Mouse (Mus musculus): ENCODE data around the gene Chd6. TPM values are rescaled to one million over a fixed set of nuclear protein-coding genes. Genes with fewer than 3 reads are reported as not detected.

Chd6 gene
- polyA plus RNA-seq, 1 experiment from 2014 or later = 20.8 TPM

DNA sequence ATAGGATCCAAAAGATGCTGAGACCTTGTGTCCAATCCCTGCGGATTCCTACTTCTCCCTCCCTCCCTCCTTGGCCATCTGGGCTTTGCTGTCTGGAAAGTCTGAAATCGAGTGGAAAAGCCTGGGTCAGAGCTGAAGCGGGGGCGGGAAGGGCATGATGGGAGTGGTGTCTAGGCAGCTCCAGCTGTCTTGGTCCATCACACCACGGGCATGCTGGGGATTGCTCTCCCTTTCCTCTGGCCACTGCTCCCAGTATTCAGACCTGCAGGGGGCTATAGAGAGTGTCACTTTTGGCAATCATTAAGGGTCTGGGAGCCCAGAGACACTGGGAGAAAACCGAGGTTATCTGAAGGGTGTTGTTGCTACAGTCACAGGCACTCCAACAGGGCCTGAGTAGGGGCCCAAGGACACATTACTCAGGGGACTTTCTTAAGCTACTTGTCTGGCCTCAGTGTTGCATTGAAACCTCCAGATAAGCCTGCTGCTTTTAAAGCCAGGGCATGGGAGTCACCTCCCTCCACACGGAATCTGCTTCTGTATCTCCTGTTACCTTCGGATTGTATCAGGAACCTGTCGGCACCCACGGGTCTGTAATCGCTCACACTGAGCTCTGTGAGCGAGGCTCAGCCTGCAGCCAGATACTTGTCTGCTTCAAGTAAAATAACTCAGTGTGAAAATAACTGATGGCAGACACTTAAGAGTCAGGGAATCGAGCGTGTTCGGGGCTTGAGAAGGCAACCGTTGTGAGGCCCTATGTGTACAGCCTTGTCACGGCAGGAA, 167.8 kb downstream of the Chd6 start:
- no peaks in the 10 kb centered on the region for H3K36me3 ChIP-seq
- no peaks in the 10 kb centered on the region for H3K9me3 ChIP-seq
- H3K27me3 ChIP-seq (replicated peaks) = no peaks in the 10 kb centered on the region
- H3K27ac ChIP-seq = no peak overlapping the region
- no peak overlapping the region for H3K4me3 ChIP-seq (replicated peaks)
- WGBS = 51% methylated on average over 17 of the region's 17 CpGs
- 0 out of 2 replicates have a peak, but pooled peaks cover 9% of the 10 kb centered on the region for H3K4me1 ChIP-seq (replicated peaks)
- no peak for ATAC-seq
- no peak overlapping the region for H3K4me2 ChIP-seq (replicated peaks)
- no peak overlapping the region for H3K9ac ChIP-seq

GRCm38 (mm10) chr2:160934451-160934850, 174.4 kb downstream of the Chd6 start:
- H3K36me3 ChIP-seq = no peaks in the 10 kb centered on the region
- H3K27ac ChIP-seq = no peak overlapping the region
- no peaks in the 10 kb centered on the region for H3K9me3 ChIP-seq
- H3K4me2 ChIP-seq (replicated peaks) = no peak overlapping the region
- no peaks in the 10 kb centered on the region for H3K27me3 ChIP-seq (replicated peaks)
- H3K9ac ChIP-seq = no peak overlapping the region
- no peak for ATAC-seq
- peaks cover 5% of the 10 kb centered on the region; the same call in 1 of the 2 replicates for H3K4me1 ChIP-seq (replicated peaks)
- no peak overlapping the region for H3K4me3 ChIP-seq (replicated peaks)
- whole genome bisulfite sequencing = 77% methylated on average over 4 of the region's 4 CpGs

DNA sequence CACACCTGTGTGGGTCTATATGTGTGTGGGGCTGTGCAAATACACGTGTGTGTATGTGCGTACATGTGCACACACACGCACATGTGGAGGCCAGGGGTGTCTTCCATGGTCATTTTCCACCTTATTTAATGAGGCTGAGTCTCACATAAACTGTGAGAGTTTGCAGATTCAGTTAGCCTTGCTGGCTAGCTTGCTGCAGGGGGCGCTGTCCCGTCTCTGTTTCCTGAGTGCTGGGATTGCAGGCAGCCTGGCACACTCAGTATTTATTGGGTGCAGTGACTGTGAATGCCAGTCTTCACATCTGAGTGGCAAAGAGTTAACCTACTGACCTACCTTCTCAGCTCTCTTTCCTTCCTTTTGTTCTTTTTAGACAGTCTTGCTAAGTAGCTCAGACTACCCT, 175.0 kb downstream of the Chd6 start:
- no peaks in the 10 kb centered on the region for H3K9me3 ChIP-seq
- H3K27ac ChIP-seq = no peak overlapping the region
- H3K36me3 ChIP-seq = no peaks in the 10 kb centered on the region
- H3K27me3 ChIP-seq (replicated peaks) = no peaks in the 10 kb centered on the region
- no peak overlapping the region for H3K4me3 ChIP-seq (replicated peaks)
- H3K4me2 ChIP-seq (replicated peaks) = no peak overlapping the region
- H3K9ac ChIP-seq = no peak overlapping the region
- WGBS = 63% methylated on average over 5 of the region's 5 CpGs
- H3K4me1 ChIP-seq (replicated peaks) = peaks cover 5% of the 10 kb centered on the region; the same call in 1 of the 2 replicates
- no peak for ATAC-seq

GRCm38 (mm10) chr2:160932981-160933380, 175.9 kb downstream of the Chd6 start:
- ATAC-seq = no peak
- Histone ChIP-seq H3K27ac (no peak overlapping the region), H3K4me2 (replicated peaks) (no peak overlapping the region), H3K27me3 (replicated peaks) (no peaks in the 10 kb centered on the region), H3K9ac (no peak overlapping the region), H3K4me3 (replicated peaks) (no peak overlapping the region), H3K9me3 (no peaks in the 10 kb centered on the region), H3K4me1 (replicated peaks) (peaks cover 5% of the 10 kb centered on the region; the same call in 1 of the 2 replicates), H3K36me3 (no peaks in the 10 kb centered on the region)
- 54% methylated on average over 3 of the region's 3 CpGs for WGBS

DNA sequence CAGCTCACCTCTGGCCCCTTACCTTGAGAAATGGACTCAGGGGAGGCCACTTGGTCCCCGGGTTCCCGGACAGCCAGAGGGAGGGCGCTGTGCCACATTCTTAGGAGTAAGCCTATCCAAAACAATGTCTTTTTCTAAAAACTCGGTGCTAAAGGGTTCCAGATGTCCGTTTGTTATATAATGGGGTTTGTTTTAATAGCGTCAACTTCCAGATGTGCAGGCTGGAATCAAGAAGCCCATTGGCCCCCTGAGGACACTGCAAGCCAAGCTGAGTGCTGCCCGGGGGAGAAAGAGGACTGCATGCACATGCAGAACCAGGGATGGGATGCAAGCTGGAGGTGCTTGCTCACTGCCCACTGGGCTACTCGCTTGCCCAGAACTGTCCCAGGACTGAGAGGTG, 176.6 kb downstream of the Chd6 start:
- Histone ChIP-seq H3K27ac (no peak overlapping the region), H3K4me1 (replicated peaks) (peaks cover 5% of the 10 kb centered on the region; the same call in 1 of the 2 replicates), H3K9me3 (no peaks in the 10 kb centered on the region), H3K36me3 (no peaks in the 10 kb centered on the region), H3K4me2 (replicated peaks) (no peak overlapping the region), H3K9ac (no peak overlapping the region), H3K27me3 (replicated peaks) (no peaks in the 10 kb centered on the region), H3K4me3 (replicated peaks) (no peak overlapping the region)
- ATAC-seq = no peak
- WGBS = 47% methylated on average over 8 of the region's 8 CpGs

- H3K27ac ChIP-seq = no peak overlapping the region
- no peak overlapping the region for H3K4me3 ChIP-seq (replicated peaks)
- no peak overlapping the region for H3K4me2 ChIP-seq (replicated peaks)
- no peaks in the 10 kb centered on the region for H3K27me3 ChIP-seq (replicated peaks)
- 94% methylated on average over 5 of the region's 5 CpGs for WGBS
- H3K36me3 ChIP-seq = no peaks in the 10 kb centered on the region
- H3K4me1 ChIP-seq (replicated peaks) = peaks cover 5% of the 10 kb centered on the region; the same call in 1 of the 2 replicates
- H3K9me3 ChIP-seq = no peaks in the 10 kb centered on the region
- no peak overlapping the region for H3K9ac ChIP-seq
- no peak for ATAC-seq
Observed at GRCm38 (mm10) chr2:160931378-160931777, 177.5 kb downstream of the Chd6 start.

DNA sequence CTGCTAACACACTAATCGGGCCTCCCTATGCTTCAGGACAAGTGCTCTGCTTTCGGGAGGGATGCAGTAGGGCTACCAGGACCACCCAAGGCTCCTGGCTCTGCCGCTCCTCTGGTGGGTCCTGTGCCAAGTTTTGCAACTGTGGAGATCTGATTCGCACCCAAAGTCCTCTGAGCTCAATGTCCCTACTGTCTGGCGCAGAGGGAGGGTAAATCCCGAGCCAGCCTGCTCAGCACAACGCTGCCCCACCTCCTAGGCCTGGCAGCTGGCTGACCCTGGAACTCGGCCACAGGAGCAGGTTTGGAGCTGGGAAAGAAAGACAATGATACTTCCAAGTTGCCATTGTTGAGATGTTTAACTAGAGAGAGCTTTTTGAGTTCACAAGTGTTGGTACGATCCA, 183.7 kb downstream of the Chd6 start:
- no peak for ATAC-seq
- 70% methylated on average over 9 of the region's 9 CpGs for WGBS
- Histone ChIP-seq H3K36me3 (no peaks in the 10 kb centered on the region), H3K4me1 (replicated peaks) (no peaks in the 10 kb centered on the region), H3K9ac (no peak overlapping the region), H3K4me3 (replicated peaks) (no peak overlapping the region), H3K9me3 (no peaks in the 10 kb centered on the region), H3K27ac (no peak overlapping the region), H3K4me2 (replicated peaks) (no peak overlapping the region), H3K27me3 (replicated peaks) (no peaks in the 10 kb centered on the region)

DNA sequence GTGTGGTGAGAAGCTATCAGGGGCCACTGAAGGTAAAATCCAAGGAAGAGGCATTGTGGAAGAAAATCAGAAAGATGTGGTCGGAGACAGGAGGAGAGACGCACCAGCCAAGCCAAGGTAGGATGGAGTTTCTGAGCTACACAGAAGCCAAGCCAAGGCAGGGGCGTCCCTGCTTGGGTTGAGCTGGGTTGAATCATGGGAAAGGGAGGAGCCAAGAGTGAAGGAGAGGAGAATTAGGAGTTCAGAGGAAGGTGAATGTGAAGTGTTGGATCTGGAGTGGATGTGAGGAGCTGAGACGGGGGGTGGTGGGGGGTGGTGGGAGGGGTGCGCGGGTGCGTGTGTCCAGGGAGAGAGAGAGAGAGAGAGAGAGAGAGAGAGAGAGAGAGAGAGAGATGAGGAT, 187.6 kb downstream of the Chd6 start:
- 51% methylated on average over 7 of the region's 7 CpGs for WGBS

GRCm38 (mm10) chr2:160918930-160919215, 190.0 kb downstream of the Chd6 start:
- Histone ChIP-seq H3K4me2 (replicated peaks) (no peak overlapping the region), H3K36me3 (no peaks in the 10 kb centered on the region), H3K27me3 (replicated peaks) (no peaks in the 10 kb centered on the region), H3K27ac (no peak overlapping the region), H3K4me3 (replicated peaks) (no peak overlapping the region), H3K9ac (no peak overlapping the region), H3K9me3 (no peaks in the 10 kb centered on the region), H3K4me1 (replicated peaks) (peaks cover 11% of the 10 kb centered on the region)
- no peak for ATAC-seq
- WGBS = 85% methylated on average over 2 of the region's 2 CpGs

More for the DNA sequence above, 187.6 kb downstream of the Chd6 start:
- no peaks in the 10 kb centered on the region for H3K27me3 ChIP-seq (replicated peaks)
- H3K9me3 ChIP-seq = no peaks in the 10 kb centered on the region
- no peak overlapping the region for H3K9ac ChIP-seq
- H3K27ac ChIP-seq = peak overlapping the region; percentile 13; the same call in 1 of the 2 replicates
- H3K4me2 ChIP-seq (replicated peaks) = no peak overlapping the region
- H3K36me3 ChIP-seq = no peaks in the 10 kb centered on the region
- H3K4me1 ChIP-seq (replicated peaks) = no peaks in the 10 kb centered on the region
- ATAC-seq = peak; percentile 55; the same call in 1 of the 2 replicates
- H3K4me3 ChIP-seq (replicated peaks) = no peak overlapping the region

- no peak for ATAC-seq
- Histone ChIP-seq H3K9me3 (no peaks in the 10 kb centered on the region), H3K36me3 (no peaks in the 10 kb centered on the region), H3K4me1 (replicated peaks) (peaks cover 11% of the 10 kb centered on the region), H3K27me3 (replicated peaks) (no peaks in the 10 kb centered on the region; the same call in 1 of the 2 replicates), H3K4me2 (replicated peaks) (no peak overlapping the region), H3K9ac (no peak overlapping the region), H3K4me3 (replicated peaks) (no peak overlapping the region), H3K27ac (no peak overlapping the region)
- 65% methylated on average over 8 of the region's 8 CpGs for WGBS
Observed at GRCm38 (mm10) chr2:160918154-160918929, 190.5 kb downstream of the Chd6 start.

- H3K36me3 ChIP-seq = no peaks in the 10 kb centered on the region
- 91% methylated on average over 3 of the region's 3 CpGs for WGBS
- no peak overlapping the region for H3K27ac ChIP-seq
- no peak overlapping the region for H3K4me3 ChIP-seq (replicated peaks)
- no peak overlapping the region for H3K9ac ChIP-seq
- H3K27me3 ChIP-seq (replicated peaks) = peaks cover 9% of the 10 kb centered on the region
- H3K4me1 ChIP-seq (replicated peaks) = peaks cover 16% of the 10 kb centered on the region
- ATAC-seq = no peak
- H3K4me2 ChIP-seq (replicated peaks) = no peak overlapping the region
- no peaks in the 10 kb centered on the region for H3K9me3 ChIP-seq
Observed at GRCm38 (mm10) chr2:160917313-160917712, 191.6 kb downstream of the Chd6 start.

- no peak overlapping the region for H3K4me3 ChIP-seq (replicated peaks)
- H3K4me2 ChIP-seq (replicated peaks) = no peak overlapping the region
- no peak overlapping the region for H3K9ac ChIP-seq
- no peaks in the 10 kb centered on the region for H3K9me3 ChIP-seq
- peaks cover 20% of the 10 kb centered on the region for H3K4me1 ChIP-seq (replicated peaks)
- H3K27me3 ChIP-seq (replicated peaks) = peaks cover 15% of the 10 kb centered on the region
- WGBS = 84% methylated on average over 8 of the region's 8 CpGs
- H3K27ac ChIP-seq = peak overlapping the region; percentile 49
- ATAC-seq = no peak
- H3K36me3 ChIP-seq = no peaks in the 10 kb centered on the region
Observed at GRCm38 (mm10) chr2:160916714-160917113, 192.2 kb downstream of the Chd6 start.
